Mouse (Mus musculus): ENCODE data around the gene Csad.

DNA sequence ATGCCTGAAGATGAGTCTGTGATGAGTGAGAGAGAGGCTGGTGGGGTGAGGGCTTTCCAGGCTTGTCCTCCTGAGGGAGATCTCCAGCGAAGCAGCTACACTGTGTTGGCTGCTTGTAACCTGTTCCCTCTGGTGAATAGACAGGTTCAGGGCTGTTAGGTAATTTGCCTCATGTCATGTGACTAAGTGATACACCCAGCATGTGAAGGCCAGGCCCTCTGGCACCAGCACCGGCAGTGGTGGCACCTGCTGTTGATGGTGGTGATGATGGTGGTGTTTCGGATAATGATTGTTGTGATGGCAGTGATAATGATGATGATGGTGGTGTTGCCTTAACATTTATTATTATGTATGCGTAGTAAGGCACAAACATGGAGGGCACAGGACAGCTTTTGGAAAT lies 6.3 kb upstream of the Csad start:
- TF ChIP-seq CTCF (IDR thresholded peaks at IDR 0.05; ENCODE audit: extremely low read depth, insufficient read depth, insufficient read length, insufficient replicate concordance), result no peak
- TF ChIP-seq POLR2A (IDR thresholded peaks at IDR 0.05; ENCODE audit: low read depth, low read length), result no peak

All from spleen, adult 2 months (tissue).